Mouse (Mus musculus) erythroblast, embryonic 14.5 days (primary cell): ENCODE measurements at regions not wholly inside any gene's neighbourhood (a gene's known extent, or its start where the extent isn't known, plus 50 kb on each side); places are given as distances from the start of the nearest gene placed in this dataset.

Experiments
- GATA1 ChIP-seq: IDR thresholded peaks from 2 replicates; pipeline ENCODE4 v1.6.1; 2012; ENCODE audit warnings: low read length, inconsistent platforms, mixed read lengths
- TAL1 ChIP-seq: IDR thresholded peaks from 3 replicates; pipeline ENCODE4 v1.6.1; 2012; ENCODE audit warnings: low read length, inconsistent platforms, mixed read lengths

DNA sequence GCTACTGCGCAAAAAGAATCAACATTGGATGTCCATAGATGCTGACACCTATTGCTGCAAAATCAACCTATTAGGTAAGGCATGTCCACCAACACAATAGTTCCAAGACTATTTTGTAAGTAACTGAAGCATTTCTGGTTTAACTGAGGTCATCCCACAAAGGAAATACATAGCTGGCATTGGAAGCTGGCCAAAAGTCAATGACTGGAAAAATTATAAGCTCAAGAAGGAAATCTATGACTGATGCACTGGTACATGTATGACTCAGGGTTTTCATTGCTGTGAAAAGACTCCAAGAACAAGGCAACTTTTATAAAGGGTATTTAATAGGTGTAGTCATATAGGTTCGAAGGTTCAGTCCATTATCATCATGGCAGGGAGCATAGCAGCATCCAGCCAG is 82.5 kb downstream of the Zfp945 start:
- TF ChIP-seq GATA1 (no peak), TAL1 (no peak)
